Mouse (Mus musculus): Measurements from ENCODE around the gene Nsd2.

DNA sequence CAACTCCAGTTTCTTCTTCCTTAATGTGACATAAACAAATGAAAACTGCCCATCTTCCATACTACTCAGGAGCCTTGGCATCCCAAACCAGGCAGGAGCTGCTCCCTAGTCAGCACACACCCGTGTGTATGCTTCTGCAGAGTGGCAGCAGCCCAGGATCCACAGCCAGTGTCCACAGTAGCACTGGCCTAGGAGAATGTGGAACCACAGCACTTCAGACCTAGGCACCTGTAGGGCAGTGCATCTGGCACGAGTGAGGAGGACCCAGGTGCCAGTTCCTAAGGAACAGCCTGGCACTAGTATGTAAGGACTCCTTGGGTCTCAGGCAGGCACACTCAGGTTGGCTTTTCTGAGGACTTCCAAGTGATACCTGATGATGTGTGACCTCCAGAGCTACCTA lies 76.6 kb downstream of the Nsd2 start:
- TF ChIP-seq ZC3H11A (IDR thresholded peaks at IDR 0.05; ENCODE audit: borderline replicate concordance, low read depth, low read length) (no peak), CHD2 (IDR thresholded peaks at IDR 0.05; ENCODE audit: low read depth, low read length) (no peak), HCFC1 (IDR thresholded peaks at IDR 0.05; ENCODE audit: borderline replicate concordance, insufficient read depth, low read length) (no peak), ZNF384 (IDR thresholded peaks at IDR 0.05; ENCODE audit: low read depth, low read length) (no peak)

Data from ES-E14 (cell line).